Mouse (Mus musculus) liver, adult 2 months (tissue): ENCODE measurements around the gene Prx. TPM values are rescaled to one million over a fixed set of nuclear protein-coding genes. Genes with fewer than 3 reads are reported as not detected.

Experiments used
- DNase-seq: peaks from one replicate; pipeline ENCODE4 v3.0.0-alpha.2; 2011; ENCODE audit warnings: low read depth, low spot score; ENCODE audit errors: extremely low read depth
- H3K27ac ChIP-seq: fragments of 200-500 bp; replicated peaks from 2 replicates; pipeline ENCODE4 v1.5.1; 2012; ENCODE audit warnings: low read depth, mild to moderate bottlenecking, control low read depth, inconsistent platforms, low read length; ENCODE audit not compliant: insufficient read depth
- H3K27me3 ChIP-seq: fragments of 200-500 bp; 2 replicates; pipeline ENCODE4 v1.6.1; 2012; ENCODE audit warnings: mild to moderate bottlenecking, moderate library complexity, low read length, inconsistent platforms; ENCODE audit not compliant: control insufficient read depth, insufficient read depth
- H3K36me3 ChIP-seq: fragments of 200-500 bp; 2 replicates; pipeline ENCODE4 v1.6.1; 2012; ENCODE audit warnings: low read length, inconsistent platforms; ENCODE audit not compliant: control insufficient read depth, insufficient read depth
- H3K4me1 ChIP-seq: fragments of 200-500 bp; 2 replicates; pipeline ENCODE4 v1.6.1; 2011; ENCODE audit warnings: low read length; ENCODE audit not compliant: control insufficient read depth, insufficient read depth
- H3K4me3 ChIP-seq: fragments of 200-500 bp; 2 replicates; pipeline ENCODE4 v1.5.1; 2011; ENCODE audit warnings: low read depth, mild to moderate bottlenecking, control low read depth, low read length, moderate library complexity; ENCODE audit not compliant: insufficient read depth
- H3K79me2 ChIP-seq: fragments of 200-500 bp; 2 replicates; pipeline ENCODE4 v1.6.1; 2012; ENCODE audit warnings: inconsistent platforms, mild to moderate bottlenecking, low read length, moderate library complexity; ENCODE audit not compliant: control insufficient read depth, insufficient read depth
- H3K9ac ChIP-seq: fragments of 200-500 bp; 2 replicates; pipeline ENCODE4 v1.6.1; 2012; ENCODE audit warnings: low read depth, mild to moderate bottlenecking, control low read depth, inconsistent platforms, low read length
- CTCF ChIP-seq: fragments of 200-500 bp; IDR thresholded peaks from 2 replicates; pipeline ENCODE4 v1.5.1; 2011; ENCODE audit warnings: low read depth, low read length, control low read depth
- POLR2A ChIP-seq: fragments of 200-500 bp; IDR thresholded peaks from 2 replicates; pipeline ENCODE4 v1.6.1; 2011; ENCODE audit warnings: low read length, control low read depth; ENCODE audit not compliant: insufficient read depth; ENCODE audit errors: extremely low read depth
- WGBS: fragments of 180-500 bp; shearing (Covaris S2); methylation state at CpG from one replicate; pipeline ENCODE4 v1.1.7; 2018; 5-methylcytosine and 5-hydroxymethylcytosine counted together
- polyA plus RNA-seq: library from polyadenylated mRNA; depleted of rRNA; stranded (reverse); fragments of >200 nt; gene quantifications from 2 replicates; pipeline ENCODE4 v1.2.3, GENCODE M21; 2012
- total RNA-seq: library from RNA; depleted of rRNA; stranded (reverse); fragments of >200 nt; gene quantifications from 2 replicates; pipeline ENCODE4 v1.2.3, GENCODE M21; 2014

Prx gene
- total and polyA plus RNA-seq, 2 experiments = 0.07 TPM; not detected in 1

GRCm38 (mm10) chr7:27478561-27478960 is 20.6 kb upstream of the Prx start:
- Histone ChIP-seq H3K79me2 (peaks cover 12% of the 10 kb centered on the region), H3K27ac (no peak overlapping the region), H3K36me3 (peaks cover 4% of the 10 kb centered on the region), H3K27me3 (no peaks in the 10 kb centered on the region), H3K4me3 (no peak overlapping the region), H3K9ac (no peak overlapping the region), H3K4me1 (peaks cover 24% of the 10 kb centered on the region)
- 60% methylated on average over 7 of the region's 7 CpGs for WGBS
- DNase-seq = no peak
- TF ChIP-seq POLR2A = no peak
- TF ChIP-seq CTCF = no peak

- peak; percentile 78 for DNase-seq
- TF ChIP-seq POLR2A (no peak), CTCF (no peak)
- peak overlapping the region; percentile 47; the same call in 1 of the 2 replicates for H3K9ac ChIP-seq
- H3K79me2 ChIP-seq = peaks cover 12% of the 10 kb centered on the region
- H3K4me3 ChIP-seq = no peak overlapping the region
- H3K27ac ChIP-seq = peak overlapping the region; percentile 87
- H3K36me3 ChIP-seq = peaks cover 4% of the 10 kb centered on the region
- WGBS = 18% methylated on average over 1 of the region's 1 CpGs
- no peaks in the 10 kb centered on the region for H3K27me3 ChIP-seq
- peaks cover 24% of the 10 kb centered on the region for H3K4me1 ChIP-seq
Observed at GRCm38 (mm10) chr7:27479750-27480149, 19.4 kb upstream of the Prx start.

DNA sequence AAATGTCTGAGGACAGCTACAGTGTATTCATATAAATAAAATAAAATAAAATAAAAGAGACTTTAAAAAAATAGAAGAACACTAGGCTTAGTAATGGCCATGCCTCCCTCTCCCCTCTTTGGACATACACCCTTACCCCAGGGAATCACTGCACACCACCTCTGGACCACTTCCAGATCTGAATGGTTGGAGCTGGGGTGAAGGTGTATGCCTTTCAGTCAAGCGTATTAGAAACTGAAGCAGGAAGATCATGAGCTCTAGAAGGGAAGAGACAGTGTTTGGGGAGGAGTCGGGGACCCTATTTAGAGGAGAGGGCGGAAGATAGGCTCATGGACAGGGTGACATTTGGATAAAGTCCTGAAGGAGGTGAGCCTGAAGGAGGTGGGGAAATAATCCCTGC is 18.6 kb upstream of the Prx start:
- 15% methylated on average over 3 of the region's 3 CpGs for WGBS
- Histone ChIP-seq H3K4me1 (peaks cover 23% of the 10 kb centered on the region), H3K4me3 (peak overlapping the region; percentile 34)

DNA sequence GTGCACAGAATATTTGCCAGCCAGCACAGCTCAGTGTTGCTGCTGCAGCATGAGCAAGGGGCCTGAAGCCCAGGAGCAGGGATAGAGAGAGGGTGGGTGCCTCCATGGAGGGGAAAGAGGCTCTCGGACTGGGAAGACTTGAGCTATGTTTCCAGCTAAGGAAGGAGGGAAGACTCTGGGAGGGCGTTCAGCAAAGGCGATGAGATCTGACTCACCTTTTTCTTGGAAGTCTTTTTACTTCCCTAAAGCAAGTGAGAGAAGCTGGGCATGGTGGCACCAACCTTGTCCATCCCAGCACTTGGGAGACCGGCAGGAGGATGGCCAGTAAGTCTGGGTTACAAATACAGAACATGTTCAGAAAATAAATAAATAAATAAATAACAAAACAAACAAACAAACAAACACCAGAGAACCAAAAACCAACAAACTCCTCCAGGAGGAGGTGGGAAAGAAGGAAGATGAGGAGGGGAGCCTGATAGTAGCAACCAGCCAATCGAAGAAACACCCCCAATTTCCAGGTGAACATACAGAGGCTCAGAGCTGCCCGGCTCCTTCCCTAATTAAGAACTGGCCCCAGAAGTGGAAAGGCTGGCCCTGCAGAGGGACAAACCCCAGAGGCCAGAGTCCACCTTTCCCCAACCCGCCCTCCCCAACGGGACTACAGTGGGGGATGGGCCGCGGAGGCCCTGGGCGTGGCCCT is 18.0 kb upstream of the Prx start:
- Histone ChIP-seq H3K4me3 (peak overlapping the region; percentile 34), H3K27me3 (no peaks in the 10 kb centered on the region), H3K9ac (peak overlapping the region; percentile 59), H3K36me3 (peaks cover 4% of the 10 kb centered on the region), H3K4me1 (peaks cover 18% of the 10 kb centered on the region; the same call in 1 of the 2 replicates), H3K27ac (peak overlapping the region; percentile 80), H3K79me2 (peaks cover 6% of the 10 kb centered on the region; the same call in 1 of the 2 replicates)
- WGBS = 4% methylated on average over 11 of the region's 11 CpGs
- TF ChIP-seq CTCF (no peak), POLR2A (peak; percentile 65; the same call in 1 of the 2 replicates)
- no peak for DNase-seq

More for the DNA sequence above, 18.6 kb upstream of the Prx start:
- Histone ChIP-seq H3K27me3 (no peaks in the 10 kb centered on the region), H3K79me2 (peaks cover 12% of the 10 kb centered on the region), H3K9ac (peak overlapping the region; percentile 59), H3K27ac (peak overlapping the region; percentile 80), H3K36me3 (peaks cover 4% of the 10 kb centered on the region)
- TF ChIP-seq CTCF = no peak
- TF ChIP-seq POLR2A = no peak
- DNase-seq = peak; percentile 56

DNA sequence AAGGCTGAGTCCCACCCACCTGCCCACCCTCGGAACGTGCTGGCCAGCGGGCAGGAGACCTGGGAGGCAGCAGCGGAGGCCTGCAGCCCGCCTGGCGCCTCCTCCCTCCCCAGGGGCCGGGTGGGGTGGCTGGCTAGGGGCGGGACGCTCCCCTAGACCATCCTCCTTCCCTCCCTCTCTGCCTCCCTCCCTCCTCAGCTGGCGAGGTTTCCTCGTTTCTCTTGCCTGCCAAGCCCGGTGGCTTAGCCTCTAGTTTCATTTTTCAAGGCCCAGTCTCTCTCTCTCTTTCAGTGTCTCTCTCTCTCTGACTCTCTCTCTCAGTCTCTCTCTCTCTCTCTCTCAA is 17.5 kb upstream of the Prx start:
- Histone ChIP-seq H3K4me1 (peaks cover 16% of the 10 kb centered on the region; the same call in 1 of the 2 replicates), H3K27me3 (no peaks in the 10 kb centered on the region), H3K9ac (peak overlapping the region; percentile 66), H3K36me3 (peaks cover 2% of the 10 kb centered on the region), H3K4me3 (peak overlapping the region; percentile 34), H3K27ac (peak overlapping the region; percentile 85), H3K79me2 (peaks cover 1% of the 10 kb centered on the region; the same call in 1 of the 2 replicates)
- TF ChIP-seq POLR2A (no peak), CTCF (no peak)
- DNase-seq = peak; percentile 95
- WGBS = 1% methylated on average over 9 of the region's 12 CpGs

DNA sequence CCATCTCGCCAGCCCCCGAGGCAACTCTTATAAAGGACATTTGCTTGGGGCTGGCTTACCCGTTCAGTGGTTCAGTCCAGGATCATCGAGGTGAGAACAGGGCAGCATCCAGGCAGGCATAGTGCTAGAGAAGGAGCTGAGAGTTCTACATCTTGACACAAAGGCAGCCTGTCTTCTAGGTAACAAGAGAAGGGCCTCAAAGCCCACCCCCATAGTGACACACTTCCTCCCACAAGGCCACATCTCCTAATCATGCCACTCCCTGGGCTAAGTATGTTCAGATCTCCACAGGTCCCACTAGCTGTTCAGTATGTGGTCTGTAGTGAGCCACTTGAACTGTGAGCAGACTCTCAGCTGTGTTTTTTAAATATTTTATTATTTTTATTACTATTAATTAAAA is 15.3 kb upstream of the Prx start:
- no peaks in the 10 kb centered on the region for H3K36me3 ChIP-seq
- H3K27me3 ChIP-seq = no peaks in the 10 kb centered on the region
- TF ChIP-seq POLR2A (no peak), CTCF (no peak)
- H3K79me2 ChIP-seq = peaks cover 5% of the 10 kb centered on the region; the same call in 1 of the 2 replicates
- H3K27ac ChIP-seq = no peak overlapping the region
- H3K4me3 ChIP-seq = no peak overlapping the region
- no peak overlapping the region for H3K9ac ChIP-seq
- WGBS = 94% methylated on average over 4 of the region's 4 CpGs
- no peak for DNase-seq
- peaks cover 19% of the 10 kb centered on the region for H3K4me1 ChIP-seq
